ENCODE assay signal across 13 mouse cellular contexts in the genomic region with DNA sequence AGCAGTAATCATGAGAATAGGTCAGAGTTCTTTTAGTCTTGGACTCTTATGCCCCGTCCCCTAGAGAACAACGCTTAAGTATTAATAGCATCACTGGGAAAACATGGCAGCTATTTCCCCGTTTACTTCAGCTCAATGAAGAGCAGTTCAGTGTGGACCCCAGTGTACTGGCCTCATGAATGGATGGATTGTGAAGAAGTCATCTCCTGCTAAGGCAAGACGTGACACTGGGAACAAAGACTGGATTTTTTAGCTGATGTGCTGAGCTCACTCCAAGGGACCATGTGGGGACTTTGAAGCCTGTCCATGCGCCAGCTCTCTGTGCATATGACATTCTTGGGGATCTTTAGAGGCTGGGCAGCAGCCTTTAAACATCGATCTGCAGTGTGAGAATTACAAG.
DNase-seq lines count a peak whose midpoint lies in the region; ATAC-seq lines count a peak whose summit lies in the region.
"Had no signal": no experiment of that assay in that cellular context is flagged by ENCODE, and none has a peak within 500 bp of the region (broad histone marks: within the 10 kb centered on the region; RNA-seq: fewer than 3 reads in every experiment).

No protein-coding gene starts in this region.

- H3K4me3 ChIP-seq in forebrain, embryonic 11.5 days (ENCODE audit: low read depth, low read length), result no peak overlapping the region
- H3K4me3 ChIP-seq in forebrain, embryonic 10.5 days, result no peak overlapping the region
- no peak overlapping the region for H3K4me3 ChIP-seq in midbrain, embryonic 14.5 days (replicated peaks; ENCODE audit: low read depth, low read length)
- no peak overlapping the region for H3K4me3 ChIP-seq in midbrain, embryonic 10.5 days
- no peak overlapping the region for H3K4me3 ChIP-seq in forebrain, embryonic 14.5 days (ENCODE audit: low read depth, low read length)
- H3K4me3 ChIP-seq in hindbrain, embryonic 16.5 days (ENCODE audit: low read length), result no peak overlapping the region
- H3K4me3 ChIP-seq: embryonic facial prominence, embryonic 12.5 days; heart, embryonic 13.5 days; liver, embryonic 15.5 days had no signal

- H3K27ac ChIP-seq in forebrain, embryonic 11.5 days (ENCODE audit: low read depth, low read length), result no peak overlapping the region
- no peak overlapping the region for H3K27ac ChIP-seq in forebrain, embryonic 10.5 days
- no peak overlapping the region for H3K27ac ChIP-seq in midbrain, embryonic 14.5 days (replicated peaks; ENCODE audit: low read depth, low read length)
- H3K27ac ChIP-seq in midbrain, embryonic 10.5 days (replicated peaks), result no peak overlapping the region
- peak overlapping the region; percentile 23; the same call in 1 of the 2 replicates for H3K27ac ChIP-seq in forebrain, embryonic 14.5 days (ENCODE audit: low read depth, low read length)
- H3K27ac ChIP-seq in hindbrain, embryonic 16.5 days (ENCODE audit: low read depth, low read length), result no peak overlapping the region
- H3K27ac ChIP-seq: embryonic facial prominence, embryonic 12.5 days; heart, embryonic 13.5 days; liver, embryonic 15.5 days had no signal

- H3K27me3 ChIP-seq in forebrain, embryonic 11.5 days (ENCODE audit: control insufficient read depth, insufficient read depth, low read length), result no peaks in the 10 kb centered on the region
- H3K27me3 ChIP-seq in forebrain, embryonic 10.5 days (ENCODE audit: poor library complexity, severe bottlenecking), result no peaks in the 10 kb centered on the region
- H3K27me3 ChIP-seq in midbrain, embryonic 14.5 days (ENCODE audit: control insufficient read depth, insufficient read depth, low read length), result no peaks in the 10 kb centered on the region
- peaks cover 8% of the 10 kb centered on the region; the same call in 1 of the 2 replicates for H3K27me3 ChIP-seq in midbrain, embryonic 10.5 days (ENCODE audit: low read depth, poor library complexity, severe bottlenecking)
- no peaks in the 10 kb centered on the region for H3K27me3 ChIP-seq in forebrain, embryonic 14.5 days (replicated peaks; ENCODE audit: control insufficient read depth, insufficient read depth, low read length)
- no peaks in the 10 kb centered on the region for H3K27me3 ChIP-seq in hindbrain, embryonic 16.5 days (replicated peaks; ENCODE audit: control insufficient read depth, insufficient read depth, low read length)
- H3K27me3 ChIP-seq: embryonic facial prominence, embryonic 12.5 days; heart, embryonic 13.5 days; liver, embryonic 15.5 days had no signal

- no peak overlapping the region for H3K4me2 ChIP-seq in forebrain, embryonic 11.5 days (ENCODE audit: low read depth, low read length, severe bottlenecking)
- H3K4me2 ChIP-seq in midbrain, embryonic 14.5 days (ENCODE audit: low read length), result no peak overlapping the region
- no peak overlapping the region for H3K4me2 ChIP-seq in forebrain, embryonic 14.5 days (ENCODE audit: low read length)
- H3K4me2 ChIP-seq in hindbrain, embryonic 16.5 days (ENCODE audit: low read length), result no peak overlapping the region
- H3K4me2 ChIP-seq: embryonic facial prominence, embryonic 12.5 days; heart, embryonic 13.5 days; liver, embryonic 15.5 days had no signal

- 0 out of 2 replicates have a peak, but pooled peaks have one; percentile 39 for ATAC-seq in forebrain, embryonic 11.5 days (replicated peaks; ENCODE audit: low FRiP score)
- ATAC-seq in midbrain, embryonic 14.5 days (ENCODE audit: low FRiP score, low TSS enrichment), result no peak
- peak; percentile 29; the same call in 1 of the 2 replicates for ATAC-seq in forebrain, embryonic 14.5 days
- peak; percentile 81 for ATAC-seq in hindbrain, embryonic 16.5 days
- no peak for ATAC-seq in activated CD4-positive, CD25-positive, alpha-beta regulatory T cell, adult 4 months

- DNase-seq in forebrain, embryonic 11.5 days (ENCODE audit: low spot score), result no peak
- no peak for DNase-seq in forebrain, embryonic 10.5 days (ENCODE audit: extremely low spot score, low spot score)
- DNase-seq in midbrain, embryonic 14.5 days, result peak; percentile 7
- DNase-seq in midbrain, embryonic 10.5 days (ENCODE audit: low spot score), result no peak
- DNase-seq in forebrain, embryonic 14.5 days (ENCODE audit: low spot score), result peak; percentile 33
- DNase-seq: adrenal gland, postnatal 25 days; gastrocnemius, postnatal 36 days; thymus, adult 18-20 months had no signal

- no peaks in the 10 kb centered on the region for H3K36me3 ChIP-seq in forebrain, embryonic 11.5 days (ENCODE audit: control insufficient read depth, insufficient read depth, low read length)
- no peaks in the 10 kb centered on the region for H3K36me3 ChIP-seq in forebrain, embryonic 10.5 days (replicated peaks)
- H3K36me3 ChIP-seq in midbrain, embryonic 14.5 days (ENCODE audit: control insufficient read depth, insufficient read depth, low read length), result no peaks in the 10 kb centered on the region
- no peaks in the 10 kb centered on the region for H3K36me3 ChIP-seq in midbrain, embryonic 10.5 days
- no peaks in the 10 kb centered on the region for H3K36me3 ChIP-seq in forebrain, embryonic 14.5 days (ENCODE audit: control insufficient read depth, insufficient read depth, low read length)
- no peaks in the 10 kb centered on the region for H3K36me3 ChIP-seq in hindbrain, embryonic 16.5 days (ENCODE audit: control insufficient read depth, insufficient read depth, low read length)
- H3K36me3 ChIP-seq: embryonic facial prominence, embryonic 12.5 days; heart, embryonic 13.5 days; liver, embryonic 15.5 days had no signal

- H3K4me1 ChIP-seq in forebrain, embryonic 11.5 days (replicated peaks; ENCODE audit: control insufficient read depth, insufficient read depth, low read length), result no peaks in the 10 kb centered on the region
- H3K4me1 ChIP-seq in forebrain, embryonic 10.5 days, result peaks cover 5% of the 10 kb centered on the region; the same call in 1 of the 2 replicates
- H3K4me1 ChIP-seq in midbrain, embryonic 14.5 days (ENCODE audit: control insufficient read depth, insufficient read depth, low read length), result no peaks in the 10 kb centered on the region
- H3K4me1 ChIP-seq in midbrain, embryonic 10.5 days, result peaks cover 1% of the 10 kb centered on the region
- peaks cover 2% of the 10 kb centered on the region; the same call in 1 of the 2 replicates for H3K4me1 ChIP-seq in forebrain, embryonic 14.5 days (ENCODE audit: control insufficient read depth, insufficient read depth, low read length)
- no peaks in the 10 kb centered on the region for H3K4me1 ChIP-seq in hindbrain, embryonic 16.5 days (ENCODE audit: control insufficient read depth, insufficient read depth, low read depth, low read length)
- H3K4me1 ChIP-seq: embryonic facial prominence, embryonic 12.5 days; heart, embryonic 13.5 days; liver, embryonic 15.5 days had no signal

- no peaks in the 10 kb centered on the region for H3K9me3 ChIP-seq in forebrain, embryonic 11.5 days (ENCODE audit: control insufficient read depth, low read length)
- no peaks in the 10 kb centered on the region for H3K9me3 ChIP-seq in forebrain, embryonic 10.5 days
- no peaks in the 10 kb centered on the region for H3K9me3 ChIP-seq in midbrain, embryonic 14.5 days (ENCODE audit: control insufficient read depth, low read length)
- H3K9me3 ChIP-seq in midbrain, embryonic 10.5 days (replicated peaks), result no peaks in the 10 kb centered on the region
- no peaks in the 10 kb centered on the region for H3K9me3 ChIP-seq in forebrain, embryonic 14.5 days (replicated peaks; ENCODE audit: control insufficient read depth, low read length)
- H3K9me3 ChIP-seq in hindbrain, embryonic 16.5 days (ENCODE audit: control insufficient read depth, low read length), result no peaks in the 10 kb centered on the region
- H3K9me3 ChIP-seq: embryonic facial prominence, embryonic 12.5 days; heart, embryonic 13.5 days; liver, embryonic 15.5 days had no signal

- no peak overlapping the region for H3K9ac ChIP-seq in forebrain, embryonic 11.5 days (ENCODE audit: low read length)
- no peak overlapping the region for H3K9ac ChIP-seq in midbrain, embryonic 14.5 days (replicated peaks; ENCODE audit: low read length)
- no peak overlapping the region for H3K9ac ChIP-seq in forebrain, embryonic 14.5 days (ENCODE audit: low read length)
- H3K9ac ChIP-seq in hindbrain, embryonic 16.5 days (ENCODE audit: low read depth, low read length), result no peak overlapping the region
- H3K9ac ChIP-seq: embryonic facial prominence, embryonic 12.5 days; heart, embryonic 13.5 days; liver, embryonic 15.5 days had no signal

- WGBS in forebrain, embryonic 11.5 days, result 58% methylated on average over 6 of the region's 6 CpGs
- 68% methylated on average over 6 of the region's 6 CpGs for WGBS in forebrain, embryonic 10.5 days
- 59% methylated on average over 6 of the region's 6 CpGs for WGBS in midbrain, embryonic 14.5 days
- WGBS in midbrain, embryonic 10.5 days, result 77% methylated on average over 6 of the region's 6 CpGs
- WGBS in forebrain, embryonic 14.5 days, result 43% methylated on average over 6 of the region's 6 CpGs
- 66% methylated on average over 6 of the region's 6 CpGs for WGBS in hindbrain, embryonic 16.5 days

Comparison
In these comparisons a context has a peak if more than half of its experiments do, and no peak if none do; other contexts are left out.
1. DNase-seq: peak in midbrain, embryonic 14.5 days (single experiment) and forebrain, embryonic 14.5 days (single experiment); none in forebrain, embryonic 11.5 days (single experiment), forebrain, embryonic 10.5 days (single experiment) and midbrain, embryonic 10.5 days (single experiment).
2. ATAC-seq: peak in forebrain, embryonic 11.5 days (single experiment), forebrain, embryonic 14.5 days (single experiment) and hindbrain, embryonic 16.5 days (single experiment); none in midbrain, embryonic 14.5 days (single experiment) and activated CD4-positive, CD25-positive, alpha-beta regulatory T cell, adult 4 months (single experiment).